Mouse (Mus musculus) CH12.LX (cell line): ENCODE measurements around the gene Clca2. TPM values are rescaled to one million over a fixed set of nuclear protein-coding genes. Genes with fewer than 3 reads are reported as not detected.

Experiments
- DNase-seq: peaks from one replicate; pipeline ENCODE4 v3.0.0-alpha.2; 2013; ENCODE audit errors: extremely low read depth
- H3K27ac ChIP-seq: 2 replicates; pipeline ENCODE4 v1.5.1; 2012; ENCODE audit warnings: low read depth, mild to moderate bottlenecking, control low read depth, moderate library complexity; ENCODE audit not compliant: insufficient read depth
- H3K27me3 ChIP-seq: replicated peaks from 2 replicates; pipeline ENCODE3; 2012; ENCODE audit warnings: inconsistent platforms
- H3K36me3 ChIP-seq, 2 experiments: replicated peaks in 1 of 2; 2 replicates each; pipeline versions ENCODE3 to v1.6.1; 2012; ENCODE audit warnings: inconsistent platforms in 1 of 2, low read length in 1 of 2, mild to moderate bottlenecking in 1 of 2, mixed read lengths in 1 of 2, moderate library complexity in 1 of 2; ENCODE audit not compliant: control insufficient read depth in 1 of 2, insufficient read depth in 1 of 2
- H3K4me1 ChIP-seq, 2 experiments: 2 replicates each; pipeline ENCODE4 v1.6.1; 2012; ENCODE audit warnings: inconsistent platforms in 1 of 2, moderate library complexity in 1 of 2; ENCODE audit not compliant: insufficient read depth in 2 of 2, control insufficient read depth in 1 of 2
- H3K4me2 ChIP-seq: 2 replicates; pipeline ENCODE4 v1.6.1; 2012; ENCODE audit warnings: low read depth, mild to moderate bottlenecking, control low read depth; ENCODE audit not compliant: poor library complexity, insufficient read depth, severe bottlenecking
- H3K4me3 ChIP-seq, 3 experiments: fragments of 150-350 bp in 1 of 3; sonication (generic) in 1 of 3; replicated peaks in 1 of 3; 2 replicates each; pipeline versions ENCODE3 to v1.5.1; 2011 to 2012; ENCODE audit warnings: low read depth in 2 of 3, low read length in 2 of 3, mild to moderate bottlenecking in 2 of 3, moderate library complexity in 2 of 3, control low read depth in 1 of 3, improper control_type of control experiment in 1 of 3, inconsistent platforms in 1 of 3, mixed read lengths in 1 of 3; ENCODE audit not compliant: poor library complexity in 1 of 3
- H3K79me2 ChIP-seq: replicated peaks from 2 replicates; pipeline ENCODE4 v1.6.1; 2012; ENCODE audit warnings: mild to moderate bottlenecking, moderate library complexity; ENCODE audit not compliant: control insufficient read depth, poor library complexity, insufficient read depth, severe bottlenecking; ENCODE audit errors: extremely low read depth
- H3K9ac ChIP-seq: 2 replicates; pipeline ENCODE4 v1.6.1; 2012; ENCODE audit warnings: low read depth, mild to moderate bottlenecking, control low read depth, moderate library complexity; ENCODE audit not compliant: insufficient read depth
- H3K9me3 ChIP-seq: replicated peaks from 2 replicates; pipeline ENCODE3; 2012; ENCODE audit warnings: low read length, inconsistent platforms, mixed read lengths
- CHD1 ChIP-seq: IDR thresholded peaks from 2 replicates; pipeline ENCODE4 v1.6.1; 2012; ENCODE audit warnings: low read depth, low read length, improper control_type of control experiment, inconsistent platforms
- CHD2 ChIP-seq: IDR thresholded peaks from 2 replicates; pipeline ENCODE4 v1.6.1; 2011; ENCODE audit warnings: low read length, improper control_type of control experiment
- CTCF ChIP-seq, 2 experiments: IDR thresholded peaks in 1 of 2; conservative IDR thresholded peaks in 1 of 2; 2 replicates each; pipeline ENCODE4 v1.5.1; 2011 to 2012; ENCODE audit warnings: low read depth in 2 of 2, low read length in 2 of 2, improper control_type of control experiment in 1 of 2, inconsistent platforms in 1 of 2, mild to moderate bottlenecking in 1 of 2, moderate library complexity in 1 of 2
- E2F4 ChIP-seq: IDR thresholded peaks from 2 replicates; pipeline ENCODE4 v1.6.1; 2011; ENCODE audit warnings: low read depth, low read length, improper control_type of control experiment; ENCODE audit not compliant: insufficient replicate concordance
- EP300 ChIP-seq: IDR thresholded peaks from 2 replicates; pipeline ENCODE4 v1.6.1; 2011; ENCODE audit warnings: low read length, improper control_type of control experiment
- ETS1 ChIP-seq: conservative IDR thresholded peaks from 2 replicates; pipeline ENCODE4 v1.6.1; 2012; ENCODE audit warnings: low read depth, mild to moderate bottlenecking, inconsistent platforms, low read length, improper control_type of control experiment, moderate library complexity
- GABPA ChIP-seq: IDR thresholded peaks from 2 replicates; pipeline ENCODE4 v1.6.1; 2012; ENCODE audit warnings: low read depth, low read length, improper control_type of control experiment, inconsistent platforms; ENCODE audit not compliant: insufficient replicate concordance
- HCFC1 ChIP-seq: IDR thresholded peaks from 2 replicates; pipeline ENCODE4 v1.6.1; 2012; ENCODE audit warnings: low read depth, mild to moderate bottlenecking, inconsistent platforms, low read length, improper control_type of control experiment
- IRF4 ChIP-seq: IDR thresholded peaks from 2 replicates; pipeline ENCODE4 v1.6.1; 2014; ENCODE audit warnings: low read depth, mild to moderate bottlenecking, inconsistent platforms, low read length, improper control_type of control experiment
- JUN ChIP-seq: IDR thresholded peaks from 2 replicates; pipeline ENCODE4 v1.6.1; 2011; ENCODE audit warnings: low read depth, mild to moderate bottlenecking, low read length, improper control_type of control experiment, moderate library complexity; ENCODE audit not compliant: insufficient read depth
- KAT2A ChIP-seq: IDR thresholded peaks from 2 replicates; pipeline ENCODE4 v1.6.1; 2012; ENCODE audit warnings: low read length, improper control_type of control experiment, inconsistent platforms; ENCODE audit not compliant: insufficient replicate concordance
- MAFK ChIP-seq: IDR thresholded peaks from 2 replicates; pipeline ENCODE4 v1.6.1; 2011; ENCODE audit warnings: low read length, improper control_type of control experiment; ENCODE audit not compliant: insufficient replicate concordance
- MAX ChIP-seq: IDR thresholded peaks from 2 replicates; pipeline ENCODE4 v1.6.1; 2011; ENCODE audit warnings: low read length, improper control_type of control experiment
- MXI1 ChIP-seq: IDR thresholded peaks from 2 replicates; pipeline ENCODE4 v1.6.1; 2011; ENCODE audit warnings: mild to moderate bottlenecking, low read depth, low read length, improper control_type of control experiment
- MYC ChIP-seq: IDR thresholded peaks from 2 replicates; pipeline ENCODE4 v1.6.1; 2011; ENCODE audit warnings: low read depth, mild to moderate bottlenecking, improper control_type of control experiment, low read length
- NELFE ChIP-seq: IDR thresholded peaks from 2 replicates; pipeline ENCODE4 v1.6.1; 2011; ENCODE audit warnings: low read depth, low read length, improper control_type of control experiment
- NRF1 ChIP-seq: IDR thresholded peaks from 2 replicates; pipeline ENCODE4 v1.6.1; 2014; ENCODE audit warnings: low read depth, mild to moderate bottlenecking, inconsistent platforms, low read length, improper control_type of control experiment, moderate library complexity
- POLR2A ChIP-seq: IDR thresholded peaks from 2 replicates; pipeline ENCODE4 v1.6.1; 2011; ENCODE audit warnings: low read depth, mild to moderate bottlenecking, improper control_type of control experiment, low read length
- POLR2AphosphoS2 ChIP-seq: IDR thresholded peaks from 2 replicates; pipeline ENCODE4 v1.6.1; 2011; ENCODE audit warnings: low read depth, low read length, improper control_type of control experiment
- RAD21 ChIP-seq: IDR thresholded peaks from 2 replicates; pipeline ENCODE4 v1.6.1; 2011; ENCODE audit warnings: low read depth, mild to moderate bottlenecking, low read length, improper control_type of control experiment, moderate library complexity
- SIN3A ChIP-seq: IDR thresholded peaks from 2 replicates; pipeline ENCODE4 v1.6.1; 2012; ENCODE audit warnings: low read length, improper control_type of control experiment, inconsistent platforms
- SMC3 ChIP-seq: IDR thresholded peaks from 2 replicates; pipeline ENCODE4 v1.6.1; 2011; ENCODE audit warnings: low read depth, low read length, improper control_type of control experiment
- TCF12 ChIP-seq: IDR thresholded peaks from 2 replicates; pipeline ENCODE4 v1.6.1; 2014; ENCODE audit warnings: low read depth, mild to moderate bottlenecking, inconsistent platforms, low read length, improper control_type of control experiment
- UBTF ChIP-seq: IDR thresholded peaks from 2 replicates; pipeline ENCODE4 v1.6.1; 2012; ENCODE audit warnings: low read depth, mild to moderate bottlenecking, inconsistent platforms, low read length, improper control_type of control experiment, moderate library complexity
- USF1 ChIP-seq: IDR thresholded peaks from 2 replicates; pipeline ENCODE4 v1.6.1; 2014; ENCODE audit warnings: low read depth, mild to moderate bottlenecking, inconsistent platforms, low read length, improper control_type of control experiment
- USF2 ChIP-seq: conservative IDR thresholded peaks from 2 replicates; pipeline ENCODE4 v1.6.1; 2011; ENCODE audit warnings: low read depth, low read length, improper control_type of control experiment
- ZKSCAN1 ChIP-seq: IDR thresholded peaks from 2 replicates; pipeline ENCODE4 v1.6.1; 2012; ENCODE audit warnings: low read depth, inconsistent platforms, low read length, improper control_type of control experiment, borderline replicate concordance
- ZMIZ1 ChIP-seq: IDR thresholded peaks from 2 replicates; pipeline ENCODE4 v1.6.1; 2012; ENCODE audit warnings: low read depth, mild to moderate bottlenecking, inconsistent platforms, low read length, improper control_type of control experiment
- ZNF384 ChIP-seq: IDR thresholded peaks from 2 replicates; pipeline ENCODE4 v1.6.1; 2012; ENCODE audit warnings: low read depth, low read length, improper control_type of control experiment, inconsistent platforms
- dilution Hi-C: fragments of 300-500 bp; cut with MboI; formaldehyde crosslinking; loops from 2 replicates; pipeline ENCODE4 v1.14.3; 2020; ENCODE audit warnings: low sequenced_read_pairs; ENCODE audit not compliant: extremely low pct_unique_long_range_greater_than_20kb, extremely low pct_ligation_motif_present
- in situ Hi-C: fragments of 300-500 bp; cut with MboI; formaldehyde crosslinking; loops from 3 replicates; pipeline ENCODE4 v1.14.3; 2019; ENCODE audit warnings: low sequenced_read_pairs, low pct_ligation_motif_present, low pct_unique_long_range_greater_than_20kb, mixed read lengths
- polyA plus RNA-seq: library from polyadenylated mRNA; unstranded; fragments of >175 nt; gene quantifications from 2 replicates; pipeline ENCODE4 v1.2.1, GENCODE M21; 2012; ENCODE audit warnings: low read depth; ENCODE audit not compliant: insufficient read length
- total RNA-seq, 2 experiments: library from RNA; depleted of rRNA; stranded (reverse); fragments of 300-350 nt in 1 of 2; fragments of >200 nt in 1 of 2; gene quantifications; 2 replicates each; pipeline ENCODE4 v1.2.3; 2012 to 2014

Clca2 gene
- total and polyA plus RNA-seq, 3 experiments: 0.07 to 0.17 (median 0.13) TPM

DNA sequence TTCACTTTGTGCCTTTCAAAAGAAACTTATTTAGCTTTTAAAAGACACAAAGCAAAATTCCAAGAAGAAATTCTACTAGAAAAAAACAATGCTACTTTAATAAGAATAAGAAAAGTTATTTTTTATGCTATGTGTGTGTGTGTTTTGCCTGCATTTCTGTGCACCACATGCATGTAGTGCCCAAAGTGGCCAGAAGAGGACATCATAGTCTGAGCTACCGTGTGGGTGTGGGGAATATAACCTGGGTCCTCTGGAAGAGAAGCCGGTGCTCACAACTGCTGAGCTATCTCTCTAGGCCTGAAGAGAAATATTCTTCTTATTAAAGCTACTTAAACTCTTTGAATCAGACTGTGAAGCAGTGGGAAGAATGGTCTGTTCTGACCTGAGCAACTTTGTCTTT is 48.2 kb upstream of the Clca2 start:
- Histone ChIP-seq H3K4me3 (no peak overlapping the region), H3K79me2 (no peaks in the 10 kb centered on the region), H3K9me3 (no peaks in the 10 kb centered on the region), H3K27me3 (no peaks in the 10 kb centered on the region), H3K36me3 (peaks cover 21 to 69% of the 10 kb centered on the region in 2 experiments), H3K4me1 (peaks cover 8 to 41% of the 10 kb centered on the region in 2 experiments), H3K27ac (no peak overlapping the region), H3K9ac (no peak overlapping the region), H3K4me2 (no peak overlapping the region)
- in situ Hi-C loops (no loop called here), dilution Hi-C loops (no loop called here)
- DNase-seq: peak; percentile 56
- no peak for TF ChIP-seq CHD2
- TF ChIP-seq SIN3A: no peak
- TF ChIP-seq ZMIZ1: no peak
- TF ChIP-seq CTCF (conservative IDR thresholded peaks at IDR 0.05 in 1 of 2, IDR thresholded peaks at IDR 0.05 in 1 of 2; ENCODE audit: low read depth in 2 of 2, low read length in 2 of 2): peak; percentile 69 to 83
- TF ChIP-seq E2F4: no peak
- TF ChIP-seq HCFC1: no peak
- no peak for TF ChIP-seq CHD1
- TF ChIP-seq POLR2A: no peak
- TF ChIP-seq EP300: no peak
- TF ChIP-seq JUN: no peak
- TF ChIP-seq SMC3: peak; percentile 63
- TF ChIP-seq RAD21: peak; percentile 71
- TF ChIP-seq GABPA: no peak
- no peak for TF ChIP-seq MAFK
- TF ChIP-seq IRF4: no peak
- no peak for TF ChIP-seq USF1
- TF ChIP-seq NRF1: no peak

DNA sequence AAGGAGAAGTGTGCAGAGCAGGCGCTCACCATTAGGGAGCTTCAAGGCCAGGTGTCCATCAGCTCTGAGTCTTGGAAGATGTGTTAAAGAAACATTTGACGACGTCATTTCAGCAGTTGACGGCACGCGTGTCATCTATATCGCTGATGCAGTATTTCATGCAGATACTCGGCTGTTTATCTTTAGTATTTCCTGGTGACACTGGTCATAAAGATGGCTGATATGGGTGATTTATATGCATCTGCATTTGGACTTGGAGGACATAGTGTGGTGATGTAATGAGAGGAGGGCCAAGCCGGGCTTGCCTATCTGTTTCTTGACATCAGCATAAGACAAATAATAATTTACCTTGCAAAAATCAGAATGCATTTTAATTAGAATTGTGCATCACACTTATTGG is 47.6 kb upstream of the Clca2 start:
- Histone ChIP-seq H3K27ac (no peak overlapping the region), H3K36me3 (peaks cover 17 to 67% of the 10 kb centered on the region in 2 experiments), H3K27me3 (no peaks in the 10 kb centered on the region), H3K4me3 (no peak overlapping the region), H3K9ac (no peak overlapping the region), H3K9me3 (no peaks in the 10 kb centered on the region), H3K4me1 (peaks cover 8 to 46% of the 10 kb centered on the region in 2 experiments), H3K79me2 (no peaks in the 10 kb centered on the region), H3K4me2 (no peak overlapping the region)
- in situ Hi-C loops: no loop called here
- TF ChIP-seq HCFC1 (no peak), ZKSCAN1 (no peak), UBTF (no peak), CHD2 (no peak), ZNF384 (no peak), MAX (no peak), ETS1 (no peak), KAT2A (no peak), SIN3A (no peak), GABPA (no peak), MXI1 (no peak), MYC (no peak), POLR2AphosphoS2 (no peak), POLR2A (no peak), CHD1 (no peak), USF2 (no peak), TCF12 (no peak), NELFE (no peak), SMC3 (no peak)
- DNase-seq: no peak
- dilution Hi-C loops: no loop called here
